Mouse (Mus musculus): Measurements from ENCODE around the gene Ifit1bl1.

GRCm38 (mm10) chr19:34624663-34625062, 22.9 kb upstream of the Ifit1bl1 start:
- TF ChIP-seq POLR2A (IDR thresholded peaks at IDR 0.05; ENCODE audit: insufficient read depth, low read depth, low read length), result no peak
- TF ChIP-seq CTCF (IDR thresholded peaks at IDR 0.05; ENCODE audit: insufficient read depth, low read depth, low read length), result no peak

Data from olfactory bulb, adult 2 months (tissue).